Mouse (Mus musculus) CH12.LX (cell line): Measurements from ENCODE around the gene Neurod2. TPM values are rescaled to one million over a fixed set of nuclear protein-coding genes. Genes with fewer than 3 reads are reported as not detected.

Experiments
- DNase-seq: peaks from one replicate; pipeline ENCODE4 v3.0.0-alpha.2; 2013; ENCODE audit errors: extremely low read depth
- H3K27ac ChIP-seq: 2 replicates; pipeline ENCODE4 v1.5.1; 2012; ENCODE audit warnings: low read depth, mild to moderate bottlenecking, control low read depth, moderate library complexity; ENCODE audit not compliant: insufficient read depth
- H3K27me3 ChIP-seq: replicated peaks from 2 replicates; pipeline ENCODE3; 2012; ENCODE audit warnings: inconsistent platforms
- H3K36me3 ChIP-seq, 2 experiments: replicated peaks in 1 of 2; 2 replicates each; pipeline versions ENCODE3 to v1.6.1; 2012; ENCODE audit warnings: inconsistent platforms in 1 of 2, low read length in 1 of 2, mild to moderate bottlenecking in 1 of 2, mixed read lengths in 1 of 2, moderate library complexity in 1 of 2; ENCODE audit not compliant: control insufficient read depth in 1 of 2, insufficient read depth in 1 of 2
- H3K4me1 ChIP-seq, 2 experiments: 2 replicates each; pipeline ENCODE4 v1.6.1; 2012; ENCODE audit warnings: inconsistent platforms in 1 of 2, moderate library complexity in 1 of 2; ENCODE audit not compliant: insufficient read depth in 2 of 2, control insufficient read depth in 1 of 2
- H3K4me2 ChIP-seq: 2 replicates; pipeline ENCODE4 v1.6.1; 2012; ENCODE audit warnings: low read depth, mild to moderate bottlenecking, control low read depth; ENCODE audit not compliant: poor library complexity, insufficient read depth, severe bottlenecking
- H3K4me3 ChIP-seq, 3 experiments: fragments of 150-350 bp in 1 of 3; sonication (generic) in 1 of 3; replicated peaks in 1 of 3; 2 replicates each; pipeline versions ENCODE3 to v1.5.1; 2011 to 2012; ENCODE audit warnings: low read depth in 2 of 3, low read length in 2 of 3, mild to moderate bottlenecking in 2 of 3, moderate library complexity in 2 of 3, control low read depth in 1 of 3, improper control_type of control experiment in 1 of 3, inconsistent platforms in 1 of 3, mixed read lengths in 1 of 3; ENCODE audit not compliant: poor library complexity in 1 of 3
- H3K79me2 ChIP-seq: replicated peaks from 2 replicates; pipeline ENCODE4 v1.6.1; 2012; ENCODE audit warnings: mild to moderate bottlenecking, moderate library complexity; ENCODE audit not compliant: control insufficient read depth, poor library complexity, insufficient read depth, severe bottlenecking; ENCODE audit errors: extremely low read depth
- H3K9ac ChIP-seq: 2 replicates; pipeline ENCODE4 v1.6.1; 2012; ENCODE audit warnings: low read depth, mild to moderate bottlenecking, control low read depth, moderate library complexity; ENCODE audit not compliant: insufficient read depth
- H3K9me3 ChIP-seq: replicated peaks from 2 replicates; pipeline ENCODE3; 2012; ENCODE audit warnings: low read length, inconsistent platforms, mixed read lengths
- BHLHE40 ChIP-seq: IDR thresholded peaks from 2 replicates; pipeline ENCODE4 v1.6.1; 2011; ENCODE audit warnings: mild to moderate bottlenecking, low read depth, low read length, improper control_type of control experiment
- CHD1 ChIP-seq: IDR thresholded peaks from 2 replicates; pipeline ENCODE4 v1.6.1; 2012; ENCODE audit warnings: low read depth, low read length, improper control_type of control experiment, inconsistent platforms
- CTCF ChIP-seq, 2 experiments: IDR thresholded peaks in 1 of 2; conservative IDR thresholded peaks in 1 of 2; 2 replicates each; pipeline ENCODE4 v1.5.1; 2011 to 2012; ENCODE audit warnings: low read depth in 2 of 2, low read length in 2 of 2, improper control_type of control experiment in 1 of 2, inconsistent platforms in 1 of 2, mild to moderate bottlenecking in 1 of 2, moderate library complexity in 1 of 2
- EP300 ChIP-seq: IDR thresholded peaks from 2 replicates; pipeline ENCODE4 v1.6.1; 2011; ENCODE audit warnings: low read length, improper control_type of control experiment
- JUN ChIP-seq: IDR thresholded peaks from 2 replicates; pipeline ENCODE4 v1.6.1; 2011; ENCODE audit warnings: low read depth, mild to moderate bottlenecking, low read length, improper control_type of control experiment, moderate library complexity; ENCODE audit not compliant: insufficient read depth
- MAX ChIP-seq: IDR thresholded peaks from 2 replicates; pipeline ENCODE4 v1.6.1; 2011; ENCODE audit warnings: low read length, improper control_type of control experiment
- MAZ ChIP-seq: IDR thresholded peaks from 2 replicates; pipeline ENCODE4 v1.6.1; 2012; ENCODE audit warnings: low read depth, mild to moderate bottlenecking, inconsistent platforms, low read length, improper control_type of control experiment, moderate library complexity
- MEF2A ChIP-seq: IDR thresholded peaks from 2 replicates; pipeline ENCODE4 v1.6.1; 2014; ENCODE audit warnings: low read depth, mild to moderate bottlenecking, inconsistent platforms, low read length, improper control_type of control experiment, borderline replicate concordance
- MXI1 ChIP-seq: IDR thresholded peaks from 2 replicates; pipeline ENCODE4 v1.6.1; 2011; ENCODE audit warnings: mild to moderate bottlenecking, low read depth, low read length, improper control_type of control experiment
- MYC ChIP-seq: IDR thresholded peaks from 2 replicates; pipeline ENCODE4 v1.6.1; 2011; ENCODE audit warnings: low read depth, mild to moderate bottlenecking, improper control_type of control experiment, low read length
- NELFE ChIP-seq: IDR thresholded peaks from 2 replicates; pipeline ENCODE4 v1.6.1; 2011; ENCODE audit warnings: low read depth, low read length, improper control_type of control experiment
- NRF1 ChIP-seq: IDR thresholded peaks from 2 replicates; pipeline ENCODE4 v1.6.1; 2014; ENCODE audit warnings: low read depth, mild to moderate bottlenecking, inconsistent platforms, low read length, improper control_type of control experiment, moderate library complexity
- PAX5 ChIP-seq: IDR thresholded peaks from 2 replicates; pipeline ENCODE4 v1.6.1; 2012; ENCODE audit warnings: low read length, inconsistent platforms, mixed read lengths
- POLR2AphosphoS2 ChIP-seq: IDR thresholded peaks from 2 replicates; pipeline ENCODE4 v1.6.1; 2011; ENCODE audit warnings: low read depth, low read length, improper control_type of control experiment
- RAD21 ChIP-seq: IDR thresholded peaks from 2 replicates; pipeline ENCODE4 v1.6.1; 2011; ENCODE audit warnings: low read depth, mild to moderate bottlenecking, low read length, improper control_type of control experiment, moderate library complexity
- RCOR1 ChIP-seq: conservative IDR thresholded peaks from 2 replicates; pipeline ENCODE4 v1.6.1; 2012; ENCODE audit warnings: low read depth, mild to moderate bottlenecking, inconsistent platforms, low read length, improper control_type of control experiment
- SIN3A ChIP-seq: IDR thresholded peaks from 2 replicates; pipeline ENCODE4 v1.6.1; 2012; ENCODE audit warnings: low read length, improper control_type of control experiment, inconsistent platforms
- SMC3 ChIP-seq: IDR thresholded peaks from 2 replicates; pipeline ENCODE4 v1.6.1; 2011; ENCODE audit warnings: low read depth, low read length, improper control_type of control experiment
- TCF12 ChIP-seq: IDR thresholded peaks from 2 replicates; pipeline ENCODE4 v1.6.1; 2014; ENCODE audit warnings: low read depth, mild to moderate bottlenecking, inconsistent platforms, low read length, improper control_type of control experiment
- USF2 ChIP-seq: conservative IDR thresholded peaks from 2 replicates; pipeline ENCODE4 v1.6.1; 2011; ENCODE audit warnings: low read depth, low read length, improper control_type of control experiment
- ZKSCAN1 ChIP-seq: IDR thresholded peaks from 2 replicates; pipeline ENCODE4 v1.6.1; 2012; ENCODE audit warnings: low read depth, inconsistent platforms, low read length, improper control_type of control experiment, borderline replicate concordance
- dilution Hi-C: fragments of 300-500 bp; cut with MboI; formaldehyde crosslinking; loops from 2 replicates; pipeline ENCODE4 v1.14.3; 2020; ENCODE audit warnings: low sequenced_read_pairs; ENCODE audit not compliant: extremely low pct_unique_long_range_greater_than_20kb, extremely low pct_ligation_motif_present
- in situ Hi-C: fragments of 300-500 bp; cut with MboI; formaldehyde crosslinking; loops from 3 replicates; pipeline ENCODE4 v1.14.3; 2019; ENCODE audit warnings: low sequenced_read_pairs, low pct_ligation_motif_present, low pct_unique_long_range_greater_than_20kb, mixed read lengths
- polyA plus RNA-seq: library from polyadenylated mRNA; unstranded; fragments of >175 nt; gene quantifications from 2 replicates; pipeline ENCODE4 v1.2.1, GENCODE M21; 2012; ENCODE audit warnings: low read depth; ENCODE audit not compliant: insufficient read length
- total RNA-seq, 2 experiments: library from RNA; depleted of rRNA; stranded (reverse); fragments of 300-350 nt in 1 of 2; fragments of >200 nt in 1 of 2; gene quantifications; 2 replicates each; pipeline ENCODE4 v1.2.3; 2012 to 2014

Neurod2 gene
- total and polyA plus RNA-seq, 3 experiments = not detected

GRCm38 (mm10) chr11:98371556-98372240 lies 42.2 kb upstream of the Neurod2 start:
- H3K36me3 ChIP-seq = peaks cover 24 to 70% of the 10 kb centered on the region in 2 experiments
- no peak for DNase-seq
- no peak overlapping the region for H3K4me2 ChIP-seq
- peaks cover 0 to under 1% of the 10 kb centered on the region in 2 experiments; a peak in 2 of 4 replicates for H3K4me1 ChIP-seq
- TF ChIP-seq MXI1 (no peak), MEF2A (no peak), EP300 (no peak), MAZ (no peak), JUN (no peak), MYC (no peak), SIN3A (no peak), ZKSCAN1 (no peak), CHD1 (no peak), CTCF (conservative IDR thresholded peaks at IDR 0.05 in 1 of 2, IDR thresholded peaks at IDR 0.05 in 1 of 2; ENCODE audit: low read depth in 2 of 2, low read length in 2 of 2) (no peak), TCF12 (no peak)
- no peak overlapping the region for H3K27ac ChIP-seq
- H3K79me2 ChIP-seq = no peaks in the 10 kb centered on the region; the same call in 1 of the 2 replicates
- dilution Hi-C loops = no loop called here
- no peaks in the 10 kb centered on the region for H3K27me3 ChIP-seq
- no peak overlapping the region for H3K4me3 ChIP-seq
- in situ Hi-C loops = no loop called here
- H3K9me3 ChIP-seq = no peaks in the 10 kb centered on the region
- H3K9ac ChIP-seq = no peak overlapping the region

- Histone ChIP-seq H3K4me1 (peaks cover 0 to 7% of the 10 kb centered on the region in 2 experiments; a peak in 2 of 4 replicates), H3K27ac (no peak overlapping the region), H3K9me3 (no peaks in the 10 kb centered on the region), H3K4me3 (no peak overlapping the region), H3K36me3 (peaks cover 15 to 68% of the 10 kb centered on the region in 2 experiments), H3K4me2 (no peak overlapping the region), H3K9ac (no peak overlapping the region), H3K27me3 (no peaks in the 10 kb centered on the region), H3K79me2 (no peaks in the 10 kb centered on the region; the same call in 1 of the 2 replicates)
- in situ Hi-C loops = no loop called here
- dilution Hi-C loops = no loop called here
- no peak for DNase-seq
- TF ChIP-seq POLR2AphosphoS2 (no peak), SMC3 (no peak), NRF1 (no peak), PAX5 (no peak), NELFE (no peak), RCOR1 (no peak), MEF2A (no peak), CHD1 (no peak), MAX (no peak), BHLHE40 (no peak), CTCF (conservative IDR thresholded peaks at IDR 0.05 in 1 of 2, IDR thresholded peaks at IDR 0.05 in 1 of 2; ENCODE audit: low read depth in 2 of 2, low read length in 2 of 2) (no peak), RAD21 (no peak), MAZ (no peak), USF2 (no peak)
These were observed 41.1 kb upstream of the Neurod2 start for GRCm38 (mm10) chr11:98370588-98370987.
